ENCODE assay signal across 14 mouse cellular contexts in the genomic region with DNA sequence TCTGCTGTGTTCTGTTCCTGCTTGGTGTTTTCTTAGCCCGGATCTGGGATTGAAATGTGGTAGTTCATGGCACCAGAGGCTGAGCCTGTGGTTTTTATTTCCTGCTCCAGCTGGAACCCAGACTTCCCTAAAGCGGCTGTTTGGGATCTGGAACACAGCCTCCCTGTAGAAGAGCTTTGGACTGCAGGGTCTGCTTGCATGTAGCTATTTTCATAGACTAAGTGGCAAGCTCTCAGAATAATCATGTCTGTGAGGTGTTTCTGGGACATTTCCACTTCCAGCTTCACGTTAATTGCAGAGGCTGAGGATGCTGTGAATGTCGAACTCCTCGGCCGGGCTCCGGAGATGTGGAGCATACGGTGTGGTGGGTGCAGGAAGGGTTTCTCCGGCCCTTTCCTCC.
DNase-seq lines count a peak whose midpoint lies in the region; ATAC-seq and TF ChIP-seq lines count a peak whose summit lies in the region.
"Had no signal": no experiment of that assay in that cellular context is flagged by ENCODE, and none has a peak within 500 bp of the region (broad histone marks: within the 10 kb centered on the region; RNA-seq: fewer than 3 reads in every experiment).

No protein-coding gene starts in this region.

- H3K9me3 ChIP-seq in heart, embryonic 15.5 days (replicated peaks): no peaks in the 10 kb centered on the region
- H3K9me3 ChIP-seq in limb, embryonic 11.5 days (ENCODE audit: control insufficient read depth, low read length): no peaks in the 10 kb centered on the region
- H3K9me3 ChIP-seq in hindbrain, postnatal 0 days (ENCODE audit: low read length): no peaks in the 10 kb centered on the region
- no peaks in the 10 kb centered on the region for H3K9me3 ChIP-seq in midbrain, embryonic 15.5 days
- H3K9me3 ChIP-seq: hindbrain, embryonic 10.5 days; midbrain, embryonic 12.5 days; neural tube, embryonic 12.5 days had no signal

- H3K9ac ChIP-seq in heart, embryonic 15.5 days: no peak overlapping the region
- H3K9ac ChIP-seq in limb, embryonic 11.5 days (ENCODE audit: low read length): no peak overlapping the region
- H3K9ac ChIP-seq in hindbrain, postnatal 0 days (replicated peaks; ENCODE audit: low read length): no peak overlapping the region
- no peak overlapping the region for H3K9ac ChIP-seq in midbrain, embryonic 15.5 days
- H3K9ac ChIP-seq: midbrain, embryonic 12.5 days; neural tube, embryonic 12.5 days had no signal

- no peaks in the 10 kb centered on the region for H3K27me3 ChIP-seq in heart, embryonic 15.5 days
- H3K27me3 ChIP-seq in limb, embryonic 11.5 days (ENCODE audit: control insufficient read depth, insufficient read depth, low read length): no peaks in the 10 kb centered on the region
- H3K27me3 ChIP-seq in hindbrain, postnatal 0 days (ENCODE audit: insufficient read depth, low read length): no peaks in the 10 kb centered on the region
- H3K27me3 ChIP-seq in midbrain, embryonic 15.5 days (replicated peaks): no peaks in the 10 kb centered on the region

- H3K27ac ChIP-seq in heart, embryonic 15.5 days: peak overlapping the region; percentile 38
- H3K27ac ChIP-seq in limb, embryonic 11.5 days (replicated peaks; ENCODE audit: low read depth, low read length): peak overlapping the region; percentile 55; the same call in 1 of the 2 replicates
- no peak overlapping the region for H3K27ac ChIP-seq in hindbrain, postnatal 0 days
- H3K27ac ChIP-seq in midbrain, embryonic 15.5 days: no peak overlapping the region
- H3K27ac ChIP-seq: hindbrain, embryonic 10.5 days; midbrain, embryonic 12.5 days; neural tube, embryonic 12.5 days had no signal

- intact Hi-C loops in heart, postnatal 25 days (cut with DNase I): no loop called here

- H3K4me2 ChIP-seq in heart, embryonic 15.5 days: no peak overlapping the region; the same call in 1 of the 2 replicates
- H3K4me2 ChIP-seq in limb, embryonic 11.5 days (ENCODE audit: low read depth, severe bottlenecking): no peak overlapping the region
- H3K4me2 ChIP-seq in hindbrain, postnatal 0 days (ENCODE audit: low read depth, low read length): no peak overlapping the region
- no peak overlapping the region for H3K4me2 ChIP-seq in midbrain, embryonic 15.5 days
- H3K4me2 ChIP-seq: midbrain, embryonic 12.5 days; neural tube, embryonic 12.5 days had no signal

- no peak for ATAC-seq in heart, embryonic 15.5 days (replicated peaks; ENCODE audit: insufficient number of reproducible peaks, insufficient read depth, low FRiP score, low read depth)
- no peak for ATAC-seq in limb, embryonic 11.5 days (ENCODE audit: insufficient number of reproducible peaks, low FRiP score, low TSS enrichment, low read depth)
- ATAC-seq in hindbrain, postnatal 0 days: no peak
- ATAC-seq in midbrain, embryonic 15.5 days (replicated peaks): no peak

- no peak overlapping the region for H3K4me3 ChIP-seq in heart, embryonic 15.5 days
- no peak overlapping the region for H3K4me3 ChIP-seq in limb, embryonic 11.5 days (ENCODE audit: low read depth, low read length)
- H3K4me3 ChIP-seq in hindbrain, postnatal 0 days (ENCODE audit: low read length): no peak overlapping the region
- no peak overlapping the region for H3K4me3 ChIP-seq in midbrain, embryonic 15.5 days
- H3K4me3 ChIP-seq: erythroblast, embryonic 14.5 days; hindbrain, embryonic 10.5 days; midbrain, embryonic 12.5 days; neural tube, embryonic 12.5 days had no signal

- DNase-seq in heart, postnatal 25 days (ENCODE audit: low spot score): no peak
- peak; percentile 10 to 14 for DNase-seq in right cerebral cortex, adult 2 months (ENCODE audit: low spot score in 2 of 2)
- no peak for DNase-seq in right cerebral cortex, postnatal 4 days
- peak; percentile 47 for DNase-seq in limb, embryonic 11.5 days (ENCODE audit: low spot score)
- DNase-seq in hindbrain, postnatal 0 days (ENCODE audit: low spot score): no peak
- DNase-seq: adrenal gland, adult 8-10 months; cerebellum, postnatal 36 days; lung, postnatal 10 days had no signal

- no peaks in the 10 kb centered on the region for H3K36me3 ChIP-seq in heart, embryonic 15.5 days
- H3K36me3 ChIP-seq in limb, embryonic 11.5 days (ENCODE audit: control insufficient read depth, insufficient read depth, low read length): no peaks in the 10 kb centered on the region
- H3K36me3 ChIP-seq in hindbrain, postnatal 0 days (ENCODE audit: insufficient read depth, low read length): no peaks in the 10 kb centered on the region
- no peaks in the 10 kb centered on the region for H3K36me3 ChIP-seq in midbrain, embryonic 15.5 days (replicated peaks)
- H3K36me3 ChIP-seq: hindbrain, embryonic 10.5 days; midbrain, embryonic 12.5 days; neural tube, embryonic 12.5 days had no signal

- peaks cover 28% of the 10 kb centered on the region for H3K4me1 ChIP-seq in heart, embryonic 15.5 days (replicated peaks)
- peaks cover 15% of the 10 kb centered on the region for H3K4me1 ChIP-seq in limb, embryonic 11.5 days (ENCODE audit: control insufficient read depth, insufficient read depth, low read length)
- no peaks in the 10 kb centered on the region for H3K4me1 ChIP-seq in hindbrain, postnatal 0 days (ENCODE audit: insufficient read depth, low read length)
- H3K4me1 ChIP-seq in midbrain, embryonic 15.5 days: no peaks in the 10 kb centered on the region
- H3K4me1 ChIP-seq: midbrain, embryonic 12.5 days; neural tube, embryonic 12.5 days had no signal

- WGBS in heart, embryonic 15.5 days: 41% methylated on average over 9 of the region's 9 CpGs
- WGBS in limb, embryonic 11.5 days: 47% methylated on average over 9 of the region's 9 CpGs
- 77% methylated on average over 9 of the region's 9 CpGs for WGBS in hindbrain, postnatal 0 days
- WGBS in midbrain, embryonic 15.5 days: 80% methylated on average over 9 of the region's 9 CpGs

- no peak for TF ChIP-seq CTCF in hindbrain, postnatal 0 days (IDR thresholded peaks at IDR 0.05; ENCODE audit: low read depth)

Comparison
In these comparisons a context has a peak if more than half of its experiments do, and no peak if none do; other contexts are left out.
1. DNase-seq: peak in right cerebral cortex, adult 2 months (2 of 2) and limb, embryonic 11.5 days (single experiment); none in heart, postnatal 25 days (single experiment), right cerebral cortex, postnatal 4 days (single experiment) and hindbrain, postnatal 0 days (single experiment).
2. H3K27ac ChIP-seq: peak in heart, embryonic 15.5 days (single experiment) and limb, embryonic 11.5 days (single experiment); none in hindbrain, postnatal 0 days (single experiment) and midbrain, embryonic 15.5 days (single experiment).